Mouse (Mus musculus): ENCODE measurements at regions not wholly inside any gene's neighbourhood (a gene's known extent, or its start where the extent isn't known, plus 50 kb on each side); places are given as distances from the start of the nearest gene placed in this dataset.

- H3K27ac ChIP-seq (replicated peaks), result peak overlapping the region; percentile 76
- peaks cover 75% of the 10 kb centered on the region for H3K27me3 ChIP-seq
- peak overlapping the region; percentile 36 for H3K4me2 ChIP-seq (replicated peaks)
- H3K9me3 ChIP-seq, result no peaks in the 10 kb centered on the region
- WGBS, result 11% methylated on average over 15 of the region's 15 CpGs
- H3K36me3 ChIP-seq, result no peaks in the 10 kb centered on the region
- ATAC-seq (ENCODE audit: low FRiP score, low read depth), result peak; percentile 83
- peaks cover 42% of the 10 kb centered on the region for H3K4me1 ChIP-seq
- no peak overlapping the region for H3K9ac ChIP-seq (replicated peaks)
- H3K4me3 ChIP-seq, result no peak overlapping the region
These were observed 58.6 kb downstream of the Mrm1 start for GRCm38 (mm10) chr11:84760622-84761196.

GRCm38 (mm10) chr11:84759478-84759986 lies 59.8 kb downstream of the Mrm1 start:
- Histone ChIP-seq H3K9ac (replicated peaks) (no peak overlapping the region), H3K4me2 (replicated peaks) (no peak overlapping the region), H3K36me3 (no peaks in the 10 kb centered on the region), H3K4me3 (no peak overlapping the region), H3K27ac (replicated peaks) (0 out of 2 replicates have a peak overlapping the region, but pooled peaks have one; percentile 6), H3K9me3 (no peaks in the 10 kb centered on the region), H3K4me1 (peaks cover 35% of the 10 kb centered on the region), H3K27me3 (peaks cover 63% of the 10 kb centered on the region)
- no peak for ATAC-seq (ENCODE audit: low FRiP score, low read depth)
- WGBS, result 91% methylated on average over 5 of the region's 5 CpGs

GRCm38 (mm10) chr11:84752007-84752406 lies 67.3 kb downstream of the Mrm1 start:
- Histone ChIP-seq H3K27me3 (peaks cover 45% of the 10 kb centered on the region), H3K9me3 (peaks cover 4% of the 10 kb centered on the region; the same call in 1 of the 2 replicates), H3K4me1 (peaks cover 14% of the 10 kb centered on the region; the same call in 1 of the 2 replicates), H3K36me3 (no peaks in the 10 kb centered on the region), H3K4me3 (no peak overlapping the region), H3K4me2 (replicated peaks) (no peak overlapping the region), H3K27ac (replicated peaks) (no peak overlapping the region), H3K9ac (replicated peaks) (no peak overlapping the region)
- no peak for ATAC-seq (ENCODE audit: low FRiP score, low read depth)
- WGBS, result 84% methylated on average over 6 of the region's 6 CpGs

- Histone ChIP-seq H3K4me1 (peaks cover 14% of the 10 kb centered on the region; the same call in 1 of the 2 replicates), H3K27ac (replicated peaks) (0 out of 2 replicates have a peak overlapping the region, but pooled peaks have one; percentile 1), H3K27me3 (peaks cover 47% of the 10 kb centered on the region), H3K9me3 (peaks cover 4% of the 10 kb centered on the region; the same call in 1 of the 2 replicates), H3K4me2 (replicated peaks) (no peak overlapping the region), H3K36me3 (no peaks in the 10 kb centered on the region), H3K9ac (replicated peaks) (no peak overlapping the region), H3K4me3 (no peak overlapping the region)
- WGBS, result 42% methylated on average over 12 of the region's 12 CpGs
- ATAC-seq (ENCODE audit: low FRiP score, low read depth), result no peak
These were observed 69.6 kb downstream of the Mrm1 start for GRCm38 (mm10) chr11:84749490-84750349.

GRCm38 (mm10) chr11:84738769-84739589 lies 80.3 kb downstream of the Mrm1 start:
- peak overlapping the region; percentile 44; the same call in 1 of the 2 replicates for H3K27ac ChIP-seq (replicated peaks)
- H3K9ac ChIP-seq (replicated peaks), result no peak overlapping the region
- H3K9me3 ChIP-seq, result no peaks in the 10 kb centered on the region
- H3K36me3 ChIP-seq, result no peaks in the 10 kb centered on the region
- peaks cover 24% of the 10 kb centered on the region for H3K27me3 ChIP-seq
- WGBS, result 15% methylated on average over 17 of the region's 17 CpGs
- peak overlapping the region; percentile 18; the same call in 1 of the 2 replicates for H3K4me2 ChIP-seq (replicated peaks)
- ATAC-seq (ENCODE audit: low FRiP score, low read depth), result no peak
- H3K4me3 ChIP-seq, result no peak overlapping the region
- peaks cover 11% of the 10 kb centered on the region for H3K4me1 ChIP-seq

- peaks cover 24% of the 10 kb centered on the region for H3K27me3 ChIP-seq
These were observed 81.2 kb downstream of the Mrm1 start for GRCm38 (mm10) chr11:84738128-84738527.

GRCm38 (mm10) chr11:84731890-84732289 lies 87.4 kb downstream of the Mrm1 start:
- Histone ChIP-seq H3K4me3 (no peak overlapping the region), H3K4me1 (peaks cover 22% of the 10 kb centered on the region; the same call in 1 of the 2 replicates), H3K4me2 (replicated peaks) (no peak overlapping the region), H3K27ac (replicated peaks) (no peak overlapping the region), H3K9me3 (no peaks in the 10 kb centered on the region), H3K27me3 (peaks cover 23% of the 10 kb centered on the region), H3K9ac (replicated peaks) (no peak overlapping the region), H3K36me3 (no peaks in the 10 kb centered on the region)
- WGBS, result 67% methylated on average over 6 of the region's 6 CpGs
- no peak for ATAC-seq (ENCODE audit: low FRiP score, low read depth)

More at GRCm38 (mm10) chr11:84738128-84738527, 81.2 kb downstream of the Mrm1 start:
- Histone ChIP-seq H3K36me3 (no peaks in the 10 kb centered on the region), H3K9me3 (no peaks in the 10 kb centered on the region), H3K4me3 (no peak overlapping the region), H3K4me2 (replicated peaks) (no peak overlapping the region), H3K4me1 (peaks cover 11% of the 10 kb centered on the region), H3K9ac (replicated peaks) (no peak overlapping the region), H3K27ac (replicated peaks) (no peak overlapping the region)
- no peak for ATAC-seq (ENCODE audit: low FRiP score, low read depth)
- WGBS, result 63% methylated on average over 3 of the region's 3 CpGs

GRCm38 (mm10) chr11:84730218-84730617 lies 89.1 kb downstream of the Mrm1 start:
- H3K4me1 ChIP-seq, result peaks cover 23% of the 10 kb centered on the region; the same call in 1 of the 2 replicates
- peaks cover 24% of the 10 kb centered on the region for H3K27me3 ChIP-seq
- H3K9ac ChIP-seq (replicated peaks), result no peak overlapping the region
- no peaks in the 10 kb centered on the region for H3K36me3 ChIP-seq
- no peaks in the 10 kb centered on the region for H3K9me3 ChIP-seq
- H3K4me2 ChIP-seq (replicated peaks), result no peak overlapping the region
- no peak overlapping the region for H3K27ac ChIP-seq (replicated peaks)
- no peak for ATAC-seq (ENCODE audit: low FRiP score, low read depth)
- H3K4me3 ChIP-seq, result no peak overlapping the region
- 27% methylated on average over 8 of the region's 8 CpGs for WGBS

- 12% methylated on average over 2 of the region's 2 CpGs for WGBS
- Histone ChIP-seq H3K9me3 (no peaks in the 10 kb centered on the region), H3K27ac (replicated peaks) (no peak overlapping the region), H3K27me3 (peaks cover 34% of the 10 kb centered on the region), H3K36me3 (no peaks in the 10 kb centered on the region), H3K4me3 (no peak overlapping the region), H3K9ac (replicated peaks) (no peak overlapping the region), H3K4me1 (peaks cover 29% of the 10 kb centered on the region; the same call in 1 of the 2 replicates), H3K4me2 (replicated peaks) (no peak overlapping the region)
- ATAC-seq (ENCODE audit: low FRiP score, low read depth), result no peak
These were observed 90.1 kb downstream of the Mrm1 start for GRCm38 (mm10) chr11:84729189-84729588.

- Histone ChIP-seq H3K27ac (replicated peaks) (peak overlapping the region; percentile 60; the same call in 1 of the 2 replicates), H3K4me3 (no peak overlapping the region), H3K4me1 (peaks cover 32% of the 10 kb centered on the region; the same call in 1 of the 2 replicates), H3K9ac (replicated peaks) (no peak overlapping the region), H3K4me2 (replicated peaks) (no peak overlapping the region), H3K36me3 (no peaks in the 10 kb centered on the region), H3K27me3 (peaks cover 48% of the 10 kb centered on the region), H3K9me3 (no peaks in the 10 kb centered on the region)
- WGBS, result 65% methylated on average over 18 of the region's 18 CpGs
- no peak for ATAC-seq (ENCODE audit: low FRiP score, low read depth)
These were observed 93.2 kb downstream of the Mrm1 start for GRCm38 (mm10) chr11:84725936-84726613.
